Mouse (Mus musculus): ENCODE measurements around the gene Dmrt1.

Gene Dmrt1

GRCm38 (mm10) chr19:25615889-25616288, 110.5 kb downstream of the Dmrt1 start:
- no peak for DNase-seq (ENCODE audit: extremely low read depth, insufficient read length, low spot score)

DNA sequence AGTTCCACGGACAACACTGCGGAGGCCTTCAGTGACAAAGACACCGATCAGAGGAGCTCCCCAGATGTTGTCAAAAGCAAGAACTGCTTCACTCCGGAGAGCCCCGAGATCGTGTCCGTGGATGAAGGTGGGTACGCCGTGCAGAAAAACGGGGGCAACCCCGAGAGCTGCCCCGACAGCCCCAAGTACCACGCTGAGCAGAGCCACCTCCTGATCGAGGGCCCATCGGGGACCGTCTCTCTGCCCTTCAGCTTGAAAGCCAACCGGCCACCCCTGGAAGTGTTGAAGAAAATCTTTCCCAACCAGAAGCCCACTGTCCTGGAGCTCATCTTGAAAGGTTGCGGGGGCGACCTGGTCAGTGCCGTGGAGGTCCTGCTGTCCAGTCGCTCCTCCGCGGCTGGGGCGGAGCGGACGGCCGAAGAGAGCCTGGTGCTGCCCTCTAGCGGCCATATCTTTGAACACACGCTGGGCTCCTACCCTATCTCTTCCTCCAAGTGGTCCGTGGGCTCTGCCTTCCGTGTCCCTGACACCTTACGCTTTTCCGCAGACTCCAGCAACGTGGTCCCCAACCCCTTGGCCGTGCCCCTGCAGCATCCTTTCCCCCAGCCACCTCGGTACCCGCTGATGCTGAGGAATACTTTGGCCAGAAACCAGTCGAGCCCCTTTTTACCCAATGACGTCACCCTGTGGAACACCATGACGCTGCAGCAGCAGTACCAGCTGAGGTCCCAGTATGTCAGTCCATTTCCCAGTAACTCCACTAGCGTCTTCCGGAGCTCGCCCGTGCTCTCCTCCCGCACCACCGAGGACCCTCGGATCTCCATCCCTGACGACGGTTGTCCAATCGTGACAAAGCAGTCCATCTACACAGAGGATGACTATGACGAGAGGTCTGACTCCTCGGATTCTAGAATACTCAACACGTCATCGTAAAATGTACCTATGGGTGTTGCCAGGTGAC, 117.2 kb downstream of the Dmrt1 start:
- DNase-seq (ENCODE audit: extremely low read depth, insufficient read length, low spot score) = no peak

- DNase-seq (ENCODE audit: extremely low read depth, insufficient read length, low spot score) = no peak
Measured at GRCm38 (mm10) chr19:25628490-25628889, 123.1 kb downstream of the Dmrt1 start.

GRCm38 (mm10) chr19:25635119-25635518, 129.7 kb downstream of the Dmrt1 start:
- no peak for DNase-seq (ENCODE audit: extremely low read depth, insufficient read length, low spot score)

DNA sequence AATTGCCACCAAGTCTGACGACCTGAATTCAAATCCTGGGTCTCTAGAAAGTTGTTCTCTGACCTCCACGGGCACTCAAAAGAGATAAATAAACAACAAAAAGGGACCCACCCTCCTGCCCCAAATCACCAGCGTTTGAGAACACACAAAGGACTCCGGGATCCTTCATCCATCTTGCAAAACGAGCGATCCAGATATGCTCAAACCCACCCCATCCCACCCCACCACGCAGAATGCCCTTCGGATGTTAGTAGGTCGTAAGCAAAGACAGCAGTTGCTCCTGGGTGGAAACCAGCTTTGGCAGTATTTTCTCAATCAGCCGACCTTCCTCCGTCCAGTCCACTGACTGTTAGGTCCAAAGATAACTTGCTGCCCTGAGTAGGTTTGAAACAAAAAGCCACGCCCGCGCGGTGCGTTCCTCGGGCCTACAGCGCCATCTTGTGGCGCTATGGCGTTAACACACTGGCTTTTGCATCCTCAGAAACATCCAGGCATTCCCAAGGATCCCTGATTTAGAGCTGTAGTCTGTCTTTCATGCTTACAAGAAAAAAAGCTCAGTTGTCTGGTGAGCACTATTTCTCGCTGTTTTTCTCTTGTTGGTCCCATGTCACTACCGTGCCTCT, 130.3 kb downstream of the Dmrt1 start:
- peak; percentile 71 for DNase-seq (ENCODE audit: extremely low read depth, insufficient read length, low spot score)

DNA sequence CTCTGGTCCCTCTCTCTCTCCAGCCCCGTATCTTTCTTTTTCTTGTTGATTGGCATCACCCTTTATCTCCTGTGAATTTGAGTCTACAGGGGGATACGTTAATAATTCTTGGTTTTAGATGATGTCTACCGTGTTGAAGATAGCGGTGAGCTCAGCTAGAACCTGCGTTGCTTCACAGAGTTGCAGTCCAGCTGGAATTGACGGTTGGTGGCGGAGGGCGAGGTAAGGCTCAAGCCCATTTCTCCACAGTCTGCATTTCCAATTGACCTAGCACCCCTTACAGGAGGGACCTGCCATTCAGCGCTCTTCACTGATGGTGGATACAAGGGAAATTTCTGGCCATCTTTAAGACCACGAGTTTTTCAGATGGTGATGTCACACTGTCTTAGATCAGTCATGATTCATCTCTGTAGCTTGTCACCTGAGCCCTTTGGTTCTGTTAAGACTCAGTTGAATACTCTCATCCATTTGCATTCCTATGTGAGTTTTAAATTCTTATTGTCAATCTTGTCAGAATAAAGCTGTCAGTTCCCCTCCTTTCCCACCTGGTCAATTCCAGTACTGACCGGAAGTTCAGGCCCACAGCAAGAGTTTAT, 133.4 kb downstream of the Dmrt1 start:
- no peak for DNase-seq (ENCODE audit: extremely low read depth, insufficient read length, low spot score)

DNA sequence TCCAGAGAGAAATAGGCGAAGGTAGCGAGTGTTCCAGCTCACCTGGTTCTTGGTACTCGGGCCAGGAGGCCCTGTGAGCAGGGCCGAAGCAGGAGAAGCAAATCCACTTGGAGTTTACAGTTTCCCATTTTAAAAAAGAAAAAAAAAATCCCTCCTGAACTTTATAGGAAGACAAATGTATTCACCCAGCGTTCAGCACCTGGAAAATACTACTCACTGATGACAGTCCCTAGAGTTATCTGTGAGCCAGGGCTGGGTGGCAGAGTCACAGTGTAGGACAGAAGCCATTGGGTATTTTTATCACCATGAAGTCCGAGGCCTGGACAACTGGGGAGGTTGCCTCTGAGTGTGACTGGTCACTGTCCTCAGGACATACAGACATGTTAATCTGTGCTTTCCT, 136.4 kb downstream of the Dmrt1 start:
- DNase-seq (ENCODE audit: extremely low read depth, insufficient read length, low spot score) = no peak

DNA sequence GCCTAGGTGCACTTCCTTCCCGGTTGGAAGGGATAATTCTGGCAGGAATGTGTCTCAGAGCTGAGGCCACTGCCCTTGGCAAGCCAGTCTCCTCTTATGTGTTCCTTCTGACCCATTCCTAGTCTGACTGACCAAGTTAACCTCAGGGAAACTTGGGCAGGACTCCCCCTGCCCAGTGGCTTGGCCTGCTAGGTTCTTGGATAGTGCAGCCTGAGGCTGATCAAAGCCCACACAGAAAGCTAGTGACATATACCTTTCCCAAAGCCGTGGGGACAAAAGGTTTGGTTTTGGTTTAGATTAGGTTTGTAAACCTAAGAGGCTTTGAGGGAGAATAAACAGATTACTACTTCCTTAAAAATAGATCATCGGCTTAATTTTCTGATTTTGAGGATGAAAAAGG, 141.7 kb downstream of the Dmrt1 start:
- no peak for DNase-seq (ENCODE audit: extremely low read depth, insufficient read length, low spot score)

DNA sequence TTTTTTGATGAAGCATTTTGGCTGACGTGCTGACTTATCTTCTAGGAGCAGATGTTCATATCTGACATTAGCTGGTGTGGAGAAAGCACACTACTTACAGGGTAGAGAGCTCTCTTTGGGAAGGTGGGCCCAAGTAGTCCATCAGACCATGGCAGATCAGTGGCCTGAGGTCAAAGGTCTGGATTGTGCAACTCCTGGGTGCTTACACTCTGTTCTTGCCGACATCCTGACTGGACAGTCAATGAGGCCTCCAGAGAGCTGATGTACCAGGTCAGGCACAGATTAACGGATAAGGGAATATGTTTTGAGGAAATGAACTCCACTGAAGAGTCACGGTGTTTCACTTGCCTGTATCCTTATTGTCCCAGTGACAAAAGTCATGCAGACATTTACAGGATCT, 143.3 kb downstream of the Dmrt1 start:
- no peak for DNase-seq (ENCODE audit: extremely low read depth, insufficient read length, low spot score)

GRCm38 (mm10) chr19:25650474-25650873, 145.1 kb downstream of the Dmrt1 start:
- no peak for DNase-seq (ENCODE audit: extremely low read depth, insufficient read length, low spot score)

- no peak for DNase-seq (ENCODE audit: extremely low read depth, insufficient read length, low spot score)
Measured at GRCm38 (mm10) chr19:25652560-25652959, 147.1 kb downstream of the Dmrt1 start.

Measured in 3134 (cell line).